Mouse (Mus musculus): ENCODE data around the gene Elmsan1. TPM values are rescaled to one million over a fixed set of nuclear protein-coding genes. Genes with fewer than 3 reads are reported as not detected.

Gene Elmsan1
- total and polyA plus RNA-seq, 3 experiments = 21.4 to 140 (median 66.7) TPM

GRCm38 (mm10) chr12:84226117-84226840, 7.6 kb upstream of the Elmsan1 start:
- no peak overlapping the region for H3K4me3 ChIP-seq (ENCODE audit: low read depth, low read length)
- DNase-seq (ENCODE audit: low spot score) = no peak

GRCm38 (mm10) chr12:84222405-84222961, 3.8 kb upstream of the Elmsan1 start:
- Histone ChIP-seq H3K36me3 (replicated peaks) (peaks cover 1% of the 10 kb centered on the region), H3K4me1 (ENCODE audit: insufficient read depth, low read depth, low read length) (peaks cover 53% of the 10 kb centered on the region), H3K9me3 (replicated peaks) (peaks cover 4% of the 10 kb centered on the region; the same call in 1 of the 2 replicates), H3K27me3 (ENCODE audit: insufficient read depth, low read length) (peaks cover 9% of the 10 kb centered on the region), H3K4me3 (ENCODE audit: low read depth, low read length) (peak overlapping the region; percentile 27; the same call in 1 of the 2 replicates)
- ATAC-seq (ENCODE audit: extremely low read depth, insufficient number of reproducible peaks, low FRiP score, poor library complexity, severe bottlenecking) (no peak), DNase-seq (ENCODE audit: low spot score) (no peak)
- TF ChIP-seq GATA1 (IDR thresholded peaks at IDR 0.05; ENCODE audit: borderline replicate concordance, low read length) (no peak), TAL1 (conservative IDR thresholded peaks at IDR 0.05; ENCODE audit: low read depth, low read length) (no peak), POLR2AphosphoS5 (IDR thresholded peaks at IDR 0.05; ENCODE audit: insufficient replicate concordance, low read depth, low read length) (no peak), GATA2 (IDR thresholded peaks at IDR 0.05; ENCODE audit: borderline replicate concordance, low read depth, low read length) (no peak), CTCF (IDR thresholded peaks at IDR 0.05; ENCODE audit: low read depth, low read length) (no peak)

More at GRCm38 (mm10) chr12:84226117-84226840, 7.6 kb upstream of the Elmsan1 start:
- Histone ChIP-seq H3K4me1 (ENCODE audit: insufficient read depth, low read depth, low read length) (peaks cover 22% of the 10 kb centered on the region), H3K27me3 (ENCODE audit: insufficient read depth, low read length) (peaks cover 13% of the 10 kb centered on the region), H3K36me3 (replicated peaks) (no peaks in the 10 kb centered on the region), H3K9me3 (replicated peaks) (peaks cover 4% of the 10 kb centered on the region; the same call in 1 of the 2 replicates)
- no peak for ATAC-seq (ENCODE audit: extremely low read depth, insufficient number of reproducible peaks, low FRiP score, poor library complexity, severe bottlenecking)
- TF ChIP-seq POLR2AphosphoS5 (IDR thresholded peaks at IDR 0.05; ENCODE audit: insufficient replicate concordance, low read depth, low read length) (no peak), GATA1 (IDR thresholded peaks at IDR 0.05; ENCODE audit: borderline replicate concordance, low read length) (no peak), CTCF (IDR thresholded peaks at IDR 0.05; ENCODE audit: low read depth, low read length) (no peak), GATA2 (IDR thresholded peaks at IDR 0.05; ENCODE audit: borderline replicate concordance, low read depth, low read length) (no peak), TAL1 (conservative IDR thresholded peaks at IDR 0.05; ENCODE audit: low read depth, low read length) (no peak)

DNA sequence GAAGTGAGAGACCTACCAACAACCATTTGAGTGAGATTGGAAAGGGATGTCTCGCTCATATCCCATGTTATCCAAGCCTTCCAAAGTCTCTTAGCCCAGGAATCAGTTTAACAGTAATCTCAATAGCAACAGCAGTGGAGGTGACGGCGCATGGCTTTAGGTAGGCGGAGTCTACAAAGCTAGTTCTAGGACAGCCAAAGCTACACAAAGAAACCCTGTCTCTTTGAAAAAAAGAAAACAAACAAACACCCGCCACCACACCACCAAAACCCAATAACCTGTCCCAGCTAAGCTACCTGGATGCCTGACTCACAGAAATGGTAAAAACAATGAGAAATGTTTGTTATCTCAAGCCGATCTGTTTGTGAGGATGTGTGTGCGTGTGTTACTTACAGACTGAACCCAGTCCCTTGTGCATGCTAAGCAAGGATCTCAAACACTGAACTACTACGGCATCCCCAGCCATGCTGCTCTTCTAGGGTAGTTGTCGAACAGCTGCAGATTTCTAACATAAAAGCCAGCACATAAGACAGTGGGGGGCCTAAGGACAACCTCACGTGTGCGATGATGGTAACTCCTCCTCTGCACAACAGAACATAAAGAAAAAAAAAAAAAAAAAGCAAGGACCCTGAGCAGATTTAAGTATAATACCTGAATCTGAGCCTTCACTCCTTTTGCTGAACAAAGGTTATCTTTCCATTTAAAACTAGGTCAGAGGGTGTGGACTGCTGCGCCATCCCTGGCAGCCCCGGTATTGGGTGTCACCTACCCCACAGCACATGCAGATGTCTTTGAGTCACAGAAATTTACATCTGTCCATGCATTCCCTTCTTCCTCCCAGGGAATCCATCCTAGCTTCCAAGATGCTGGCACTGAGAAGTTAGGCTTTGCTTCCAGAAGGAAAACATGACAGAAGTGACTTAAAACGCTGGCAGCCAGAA, 2.5 kb upstream of the Elmsan1 start:
- H3K9me3 ChIP-seq (replicated peaks) = 0 out of 2 replicates have a peak, but pooled peaks cover 2% of the 10 kb centered on the region
- H3K27me3 ChIP-seq (ENCODE audit: insufficient read depth, low read length) = peaks cover 6% of the 10 kb centered on the region; the same call in 1 of the 2 replicates
- no peak overlapping the region for H3K4me3 ChIP-seq (ENCODE audit: low read depth, low read length)
- ATAC-seq (ENCODE audit: extremely low read depth, insufficient number of reproducible peaks, low FRiP score, poor library complexity, severe bottlenecking) (no peak), DNase-seq (ENCODE audit: low spot score) (no peak)
- peaks cover 64% of the 10 kb centered on the region for H3K4me1 ChIP-seq (ENCODE audit: insufficient read depth, low read depth, low read length)
- H3K36me3 ChIP-seq (replicated peaks) = peaks cover 12% of the 10 kb centered on the region
- TF ChIP-seq GATA1 (IDR thresholded peaks at IDR 0.05; ENCODE audit: borderline replicate concordance, low read length) (no peak), CTCF (IDR thresholded peaks at IDR 0.05; ENCODE audit: low read depth, low read length) (no peak)

DNA sequence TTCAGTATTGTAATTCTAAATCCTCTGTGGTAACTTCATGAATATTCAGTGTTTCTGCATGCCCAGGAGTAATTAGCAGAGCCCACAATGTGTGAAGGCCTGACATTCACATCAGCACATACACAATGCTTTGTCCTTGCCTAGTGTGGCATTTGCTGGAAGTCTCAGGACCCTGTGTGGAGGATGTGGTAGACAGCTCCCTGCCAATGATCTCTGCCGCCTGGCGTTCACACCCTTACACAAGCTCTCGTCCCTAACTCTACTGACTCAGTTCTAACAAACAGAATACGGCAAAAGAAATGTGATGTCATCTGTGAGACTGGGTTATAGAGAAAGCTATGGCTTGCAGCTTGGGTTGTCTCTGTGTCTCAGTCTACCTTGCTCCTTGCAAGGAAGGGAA, 1.8 kb upstream of the Elmsan1 start:
- ATAC-seq (ENCODE audit: extremely low read depth, insufficient number of reproducible peaks, low FRiP score, poor library complexity, severe bottlenecking) (no peak), DNase-seq (ENCODE audit: low spot score) (no peak)
- H3K4me1 ChIP-seq (ENCODE audit: insufficient read depth, low read depth, low read length) = peaks cover 65% of the 10 kb centered on the region
- 0 out of 2 replicates have a peak, but pooled peaks cover 2% of the 10 kb centered on the region for H3K9me3 ChIP-seq (replicated peaks)
- peaks cover under 1% of the 10 kb centered on the region; the same call in 1 of the 2 replicates for H3K27me3 ChIP-seq (ENCODE audit: insufficient read depth, low read length)
- TF ChIP-seq CTCF (IDR thresholded peaks at IDR 0.05; ENCODE audit: low read depth, low read length) = no peak
- no peak for TF ChIP-seq POLR2AphosphoS5 (IDR thresholded peaks at IDR 0.05; ENCODE audit: insufficient replicate concordance, low read depth, low read length)
- TF ChIP-seq GATA2 (IDR thresholded peaks at IDR 0.05; ENCODE audit: borderline replicate concordance, low read depth, low read length) = no peak
- TF ChIP-seq GATA1 (IDR thresholded peaks at IDR 0.05; ENCODE audit: borderline replicate concordance, low read length) = no peak
- TF ChIP-seq TAL1 (conservative IDR thresholded peaks at IDR 0.05; ENCODE audit: low read depth, low read length) = no peak
- peaks cover 19% of the 10 kb centered on the region for H3K36me3 ChIP-seq (replicated peaks)
- no peak overlapping the region for H3K4me3 ChIP-seq (ENCODE audit: low read depth, low read length)

GRCm38 (mm10) chr12:84219121-84219561, 460 bp upstream of the Elmsan1 start:
- Histone ChIP-seq H3K27me3 (ENCODE audit: insufficient read depth, low read length) (no peaks in the 10 kb centered on the region), H3K4me3 (ENCODE audit: low read depth, low read length) (peak overlapping the region; percentile 79), H3K36me3 (replicated peaks) (peaks cover 30% of the 10 kb centered on the region), H3K4me1 (ENCODE audit: insufficient read depth, low read depth, low read length) (peaks cover 76% of the 10 kb centered on the region), H3K9me3 (replicated peaks) (0 out of 2 replicates have a peak, but pooled peaks cover 2% of the 10 kb centered on the region)
- ATAC-seq (ENCODE audit: extremely low read depth, insufficient number of reproducible peaks, low FRiP score, poor library complexity, severe bottlenecking) (no peak), DNase-seq (ENCODE audit: low spot score) (peak; percentile 62)
- TF ChIP-seq GATA1 (IDR thresholded peaks at IDR 0.05; ENCODE audit: borderline replicate concordance, low read length) (no peak), CTCF (IDR thresholded peaks at IDR 0.05; ENCODE audit: low read depth, low read length) (no peak), TAL1 (conservative IDR thresholded peaks at IDR 0.05; ENCODE audit: low read depth, low read length) (no peak), GATA2 (IDR thresholded peaks at IDR 0.05; ENCODE audit: borderline replicate concordance, low read depth, low read length) (no peak), POLR2AphosphoS5 (IDR thresholded peaks at IDR 0.05; ENCODE audit: insufficient replicate concordance, low read depth, low read length) (no peak)
